Comparison of ENCODE assay signal across 10 mouse cellular contexts in the genomic region with DNA sequence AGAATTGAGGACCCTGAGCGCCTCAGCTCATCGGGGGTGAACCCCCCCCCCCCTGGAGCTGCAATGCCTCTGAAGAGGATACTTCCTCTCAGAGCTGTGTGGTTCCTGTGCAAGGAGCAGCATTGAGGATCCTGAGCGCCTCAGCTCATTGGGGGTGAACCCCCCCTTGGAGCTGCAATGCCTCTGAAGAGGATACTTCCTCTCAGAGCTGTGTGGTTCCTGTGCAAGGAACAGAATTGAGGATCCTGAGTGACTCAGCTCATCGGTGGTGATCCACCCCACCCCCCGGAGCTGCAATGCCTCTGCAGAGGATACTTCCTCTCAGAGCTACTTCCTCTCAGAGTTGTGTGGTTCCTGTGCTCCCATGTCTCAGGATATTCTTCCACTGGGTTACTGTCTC. TPM values are rescaled to one million over a fixed set of nuclear protein-coding genes. Genes with fewer than 3 reads are reported as not detected.
DNase-seq lines count a peak whose midpoint lies in the region; ATAC-seq and TF ChIP-seq lines count a peak whose summit lies in the region.
"Had no signal": no experiment of that assay in that cellular context is flagged by ENCODE, and none has a peak within 500 bp of the region (broad histone marks: within the 10 kb centered on the region; RNA-seq: fewer than 3 reads in every experiment).

No protein-coding gene starts in this region.

- no peak overlapping the region for H3K9ac ChIP-seq in liver, postnatal 0 days (replicated peaks)
- no peak overlapping the region for H3K9ac ChIP-seq in forebrain, embryonic 15.5 days (replicated peaks)
- H3K9ac ChIP-seq: liver, embryonic 14.5 days had no signal

- peak; percentile 34 to 49 for DNase-seq in lung, adult 18-20 months
- DNase-seq in lung, adult 2 months = no peak
- DNase-seq in liver, postnatal 0 days = peak; percentile 65
- DNase-seq in cerebellum, postnatal 25 days = no peak
- no peak for DNase-seq in cerebellum, postnatal 10 days

- TF ChIP-seq CTCF in lung, adult 2 months (IDR thresholded peaks at IDR 0.05; ENCODE audit: insufficient read depth, low read length) = no peak
- no peak for TF ChIP-seq CTCF in liver, postnatal 0 days (IDR thresholded peaks at IDR 0.05; ENCODE audit: low read depth)

- no peaks in the 10 kb centered on the region for H3K27me3 ChIP-seq in liver, postnatal 0 days (ENCODE audit: insufficient read depth, low read length)
- H3K27me3 ChIP-seq in forebrain, embryonic 15.5 days = no peaks in the 10 kb centered on the region

- TF ChIP-seq POLR2A in lung, adult 2 months (IDR thresholded peaks at IDR 0.05; ENCODE audit: borderline replicate concordance, extremely low read depth, low read depth, low read length) = no peak

- no peaks in the 10 kb centered on the region for H3K4me1 ChIP-seq in lung, adult 2 months (ENCODE audit: control insufficient read depth, insufficient read depth, low read length)
- H3K4me1 ChIP-seq in liver, postnatal 0 days (ENCODE audit: insufficient read depth) = peaks cover 4% of the 10 kb centered on the region; the same call in 1 of the 2 replicates
- no peaks in the 10 kb centered on the region for H3K4me1 ChIP-seq in forebrain, embryonic 15.5 days

- H3K36me3 ChIP-seq in liver, postnatal 0 days (replicated peaks; ENCODE audit: insufficient read depth, low read length) = no peaks in the 10 kb centered on the region
- no peaks in the 10 kb centered on the region for H3K36me3 ChIP-seq in forebrain, embryonic 15.5 days

- H3K27ac ChIP-seq in liver, postnatal 0 days (ENCODE audit: low read depth) = peak overlapping the region; percentile 51; the same call in 1 of the 2 replicates
- H3K27ac ChIP-seq in forebrain, embryonic 15.5 days (replicated peaks) = no peak overlapping the region
- H3K27ac ChIP-seq: liver, embryonic 14.5 days had no signal

- WGBS in lung, adult 2 months = 52% methylated on average over 5 of the region's 5 CpGs
- 37% methylated on average over 5 of the region's 5 CpGs for WGBS in liver, postnatal 0 days (ENCODE audit: insufficient replicate concordance)
- WGBS in forebrain, embryonic 15.5 days = 94% methylated on average over 5 of the region's 5 CpGs

- ATAC-seq in common myeloid progenitor, adult 5-6 weeks (replicated peaks; ENCODE audit: low read depth, poor library complexity, severe bottlenecking) = peak; percentile 97
- ATAC-seq in liver, postnatal 0 days = peak; percentile 83
- ATAC-seq in monocyte, adult 5-6 weeks (replicated peaks; ENCODE audit: insufficient number of reproducible peaks, low FRiP score, low TSS enrichment, poor library complexity, severe bottlenecking) = peak; percentile 99
- no peak for ATAC-seq in forebrain, embryonic 15.5 days (replicated peaks)

- peak; percentile 18; the same call in 1 of the 2 replicates for TF ChIP-seq EP300 in liver, postnatal 0 days (IDR thresholded peaks at IDR 0.05; ENCODE audit: low read depth)

- H3K9me3 ChIP-seq in liver, postnatal 0 days (ENCODE audit: low read length) = no peaks in the 10 kb centered on the region
- H3K9me3 ChIP-seq in forebrain, embryonic 15.5 days = no peaks in the 10 kb centered on the region

- no peak overlapping the region for H3K4me2 ChIP-seq in liver, postnatal 0 days (ENCODE audit: low read depth, low read length)
- no peak overlapping the region for H3K4me2 ChIP-seq in forebrain, embryonic 15.5 days (replicated peaks)

- H3K4me3 ChIP-seq in lung, adult 2 months (replicated peaks; ENCODE audit: extremely low read depth, low read depth, low read length) = no peak overlapping the region
- H3K4me3 ChIP-seq in liver, postnatal 0 days (ENCODE audit: low read depth, low read length) = no peak overlapping the region
- no peak overlapping the region for H3K4me3 ChIP-seq in forebrain, embryonic 15.5 days

RNA-seq across cellular contexts. Expression of a gene that starts 20.8 kb away (rescaled TPM):
- polyA plus RNA-seq in lung, adult 2 months (2012; rRNA removed) = 0.59 and 0.66 TPM in 2 replicates
- total RNA-seq in common myeloid progenitor, adult 5-6 weeks (2017) = 0.53 and 0.96 TPM in 2 replicates
- 0.04 TPM in 2 replicates for polyA plus RNA-seq in liver, postnatal 0 days (2015; fragmentation: Nextera tagmentation; extraction: Ambion mirVana)
- total RNA-seq in monocyte, adult 5-6 weeks (2017) = 8.9 to 15.2 TPM (median 10.2 TPM) in 3 replicates
- not detected in 2 replicates for polyA plus RNA-seq in forebrain, embryonic 15.5 days (2015; fragmentation: Nextera tagmentation; extraction: Ambion mirVana)
- polyA plus RNA-seq: intestine, embryonic 14.5 days had no signal

Comparison
In these comparisons a context has a peak if more than half of its experiments do, and no peak if none do; other contexts are left out.
1. DNase-seq: peak in lung, adult 18-20 months (2 of 2) and liver, postnatal 0 days (single experiment); none in lung, adult 2 months (single experiment), cerebellum, postnatal 25 days (0 of 2) and cerebellum, postnatal 10 days (0 of 2).